Mouse (Mus musculus) lung, adult 2 months (tissue): ENCODE results near the gene Col8a2. TPM values are rescaled to one million over a fixed set of nuclear protein-coding genes. Genes with fewer than 3 reads are reported as not detected.

Experiments
- DNase-seq: peaks from one replicate; pipeline ENCODE4 v3.0.0; 2022
- H3K4me1 ChIP-seq: fragments of 200-500 bp; 2 replicates; pipeline ENCODE4 v1.6.1; 2011; ENCODE audit warnings: low read length; ENCODE audit not compliant: control insufficient read depth, insufficient read depth
- H3K4me3 ChIP-seq: fragments of 200-500 bp; replicated peaks from 2 replicates; pipeline ENCODE3; 2011; ENCODE audit warnings: low read depth, mild to moderate bottlenecking, control low read depth, low read length; ENCODE audit errors: extremely low read depth
- CTCF ChIP-seq: fragments of 200-500 bp; IDR thresholded peaks from 2 replicates; pipeline ENCODE4 v1.5.1; 2011; ENCODE audit warnings: mild to moderate bottlenecking, low read length, control low read depth; ENCODE audit not compliant: insufficient read depth
- POLR2A ChIP-seq: fragments of 200-500 bp; IDR thresholded peaks from 2 replicates; pipeline ENCODE4 v1.6.1; 2011; ENCODE audit warnings: low read depth, mild to moderate bottlenecking, control low read depth, low read length, borderline replicate concordance; ENCODE audit errors: extremely low read depth
- WGBS: fragments of 180-500 bp; shearing (Covaris S2); methylation state at CpG from one replicate; pipeline ENCODE4 v1.1.7; 2018; 5-methylcytosine and 5-hydroxymethylcytosine counted together
- polyA plus RNA-seq: library from polyadenylated mRNA; depleted of rRNA; stranded (reverse); fragments of >200 nt; gene quantifications from 2 replicates; pipeline ENCODE4 v1.2.3, GENCODE M21; 2012

Gene Col8a2
- polyA plus RNA-seq, 1 experiment: 4.4 TPM

DNA sequence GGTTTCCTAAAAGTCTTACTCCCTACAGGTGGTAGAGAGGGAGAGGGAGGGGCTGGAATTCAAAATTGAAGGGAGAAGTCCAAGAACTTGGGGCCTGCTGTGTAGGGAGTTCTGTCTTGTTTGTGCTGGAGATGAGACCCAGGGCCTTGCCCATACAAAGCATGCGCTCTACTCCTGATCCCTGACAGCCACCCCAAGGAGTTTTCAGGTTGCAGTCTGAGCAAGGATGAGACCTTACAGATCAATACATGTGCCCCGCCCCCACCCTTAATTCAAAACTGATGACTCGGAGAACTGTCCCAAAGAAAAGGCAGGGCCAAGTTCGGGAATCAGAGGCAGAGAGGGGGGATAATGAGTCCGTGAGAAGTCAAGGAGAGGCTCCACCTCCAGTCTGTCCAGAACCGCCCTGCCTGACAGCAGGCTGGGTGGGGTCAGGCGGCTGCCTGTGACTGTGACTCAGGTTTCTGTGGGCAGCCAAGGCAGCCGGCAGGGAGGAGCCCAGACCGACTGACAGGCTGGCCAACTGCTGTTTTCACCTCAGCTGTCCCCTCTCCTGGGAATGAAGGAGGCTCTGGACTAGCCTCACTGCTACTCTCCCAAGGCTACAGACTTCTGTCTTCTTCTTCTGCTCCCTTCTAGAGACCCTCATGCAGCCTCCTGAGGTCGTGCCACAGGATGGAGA lies 25.9 kb upstream of the Col8a2 start:
- Histone ChIP-seq H3K4me3 (no peak overlapping the region), H3K4me1 (peaks cover 30% of the 10 kb centered on the region)
- TF ChIP-seq CTCF (no peak), POLR2A (peak; percentile 66; the same call in 1 of the 2 replicates)
- WGBS: 3% methylated on average over 10 of the region's 10 CpGs
- peak; percentile 77 for DNase-seq

DNA sequence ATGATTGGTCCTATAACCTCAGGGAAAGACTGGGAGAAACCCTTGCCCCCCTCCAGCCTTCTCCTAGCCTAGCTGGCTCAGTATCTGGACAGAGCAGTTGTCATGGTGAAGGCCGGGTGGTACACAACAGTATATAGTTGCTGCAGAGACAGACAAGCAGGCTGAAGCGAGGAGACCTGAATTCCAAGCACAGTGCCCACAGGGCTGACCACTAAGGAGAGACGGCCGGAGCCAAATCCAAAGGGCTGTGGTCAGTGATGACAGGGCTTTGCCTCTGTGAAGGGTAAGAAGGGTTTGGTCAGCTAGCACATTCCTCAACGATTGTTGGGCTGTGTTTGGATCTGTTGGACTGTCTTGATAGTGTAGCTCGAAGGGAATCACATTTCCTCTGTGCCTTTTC lies 25.3 kb upstream of the Col8a2 start:
- H3K4me1 ChIP-seq: peaks cover 30% of the 10 kb centered on the region
- no peak overlapping the region for H3K4me3 ChIP-seq
- no peak for DNase-seq
- TF ChIP-seq POLR2A: 0 out of 2 replicates have a peak, but pooled peaks have one; percentile 15
- no peak for TF ChIP-seq CTCF
- 43% methylated on average over 6 of the region's 6 CpGs for WGBS

DNA sequence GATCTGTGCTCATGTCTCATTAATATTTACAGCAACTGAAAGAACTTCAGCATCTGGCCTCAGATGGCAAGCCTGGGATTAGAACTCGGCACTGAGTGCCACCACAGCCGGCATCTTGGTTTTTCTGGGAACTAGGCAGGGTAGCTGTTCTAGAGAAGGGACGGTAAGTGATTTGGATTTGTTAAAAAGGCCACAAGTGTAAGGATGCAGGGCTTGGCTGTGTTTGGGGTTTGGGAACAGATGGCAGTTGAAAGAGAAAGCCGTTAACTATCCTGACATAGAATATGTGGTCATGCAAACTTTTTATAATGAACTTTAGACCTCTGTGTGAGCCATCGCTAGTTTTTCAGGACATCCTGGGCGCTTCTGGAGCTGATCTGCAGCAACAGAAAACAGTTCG lies 24.9 kb upstream of the Col8a2 start:
- Histone ChIP-seq H3K4me3 (no peak overlapping the region), H3K4me1 (peaks cover 30% of the 10 kb centered on the region)
- DNase-seq: no peak
- TF ChIP-seq POLR2A (no peak), CTCF (no peak)
- WGBS: 32% methylated on average over 7 of the region's 7 CpGs

DNA sequence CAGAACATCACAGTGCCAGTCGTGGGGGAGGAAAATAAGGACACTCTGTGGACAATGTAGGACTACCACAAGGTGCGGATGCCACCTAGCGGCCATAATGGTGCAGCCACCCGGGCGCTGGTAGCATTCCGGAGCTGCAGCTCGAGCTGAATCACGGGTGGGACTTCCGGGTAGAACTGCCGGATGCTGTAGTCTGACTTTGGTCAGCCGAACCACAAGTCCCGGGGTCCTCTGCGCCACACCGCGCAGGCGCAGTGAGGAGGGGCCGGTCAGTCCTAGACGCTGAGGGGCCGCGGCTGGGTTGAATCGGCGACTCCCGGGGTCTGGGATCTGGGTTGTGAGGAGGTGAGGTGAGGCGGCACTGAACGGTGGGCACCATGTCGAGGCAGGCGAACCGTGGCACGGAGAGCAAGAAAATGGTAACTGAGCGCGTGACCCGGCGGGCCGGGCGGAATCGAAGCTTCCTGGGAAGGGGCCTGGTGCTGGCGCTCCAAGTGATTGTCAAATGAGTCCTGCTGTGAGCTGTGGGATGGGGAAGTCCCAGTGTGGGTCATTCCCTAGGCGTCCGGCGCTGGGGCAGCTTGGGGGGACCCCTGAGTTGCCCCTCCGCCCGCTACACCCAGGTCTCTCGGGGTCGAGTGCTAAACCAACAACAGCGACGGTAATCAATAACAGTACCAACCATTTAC lies 24.3 kb upstream of the Col8a2 start, which contains the start of gene Trappc3:
Gene Trappc3 (plus strand): TSS at position 207 of the 689 bp plus-strand sequence.
- TF ChIP-seq CTCF (peak; percentile 86), POLR2A (peak; percentile 60; the same call in 1 of the 2 replicates)
- peak; percentile 99 for DNase-seq
- Histone ChIP-seq H3K4me1 (peaks cover 27% of the 10 kb centered on the region), H3K4me3 (peak within 1 kb of the TSS; percentile 98)
- under 1% methylated on average over 46 of the region's 46 CpGs for WGBS

DNA sequence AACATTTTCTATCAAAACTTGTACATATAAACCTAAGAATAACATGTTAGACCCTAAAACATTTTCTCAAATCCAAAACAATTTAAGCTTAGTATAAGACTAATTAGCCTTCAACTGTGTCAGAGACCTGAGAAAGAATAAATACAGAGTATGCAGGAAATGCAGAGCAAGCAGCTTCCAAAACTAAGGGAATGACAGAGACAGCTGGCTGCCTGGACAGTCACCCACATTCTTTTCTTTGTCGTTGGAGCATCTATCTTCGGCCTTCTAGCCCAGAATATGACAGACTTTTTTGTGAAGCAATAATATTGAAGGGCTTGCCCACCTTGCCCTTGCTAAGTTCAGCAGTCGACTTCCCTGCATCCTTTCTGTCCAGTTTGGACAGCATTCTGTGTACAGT lies 17.3 kb upstream of the Col8a2 start:
- Histone ChIP-seq H3K4me3 (no peak overlapping the region), H3K4me1 (no peaks in the 10 kb centered on the region)
- TF ChIP-seq POLR2A: no peak
- no peak for TF ChIP-seq CTCF
- DNase-seq: no peak
- WGBS: 71% methylated on average over 3 of the region's 3 CpGs

DNA sequence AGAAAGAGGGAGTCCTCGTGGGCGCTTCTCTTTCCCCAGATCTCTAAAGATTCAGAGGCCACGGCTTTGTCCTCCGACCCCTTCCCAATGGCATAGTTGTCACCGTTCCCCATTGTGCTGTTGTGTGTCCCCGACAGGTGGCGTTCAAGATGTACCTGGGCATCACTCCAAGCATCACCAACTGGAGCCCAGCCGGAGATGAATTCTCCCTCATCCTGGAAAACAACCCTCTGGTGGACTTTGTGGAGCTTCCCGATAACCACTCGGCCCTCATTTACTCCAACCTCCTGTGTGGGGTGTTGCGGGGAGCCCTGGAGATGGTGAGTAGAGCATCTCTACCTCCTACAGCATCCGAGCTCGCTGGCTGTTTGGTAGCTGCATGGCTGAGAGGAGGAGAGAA lies 12.8 kb upstream of the Col8a2 start:
- WGBS: 87% methylated on average over 13 of the region's 13 CpGs
- no peaks in the 10 kb centered on the region for H3K4me1 ChIP-seq
- H3K4me3 ChIP-seq: no peak overlapping the region
- no peak for TF ChIP-seq POLR2A
- DNase-seq: no peak

DNA sequence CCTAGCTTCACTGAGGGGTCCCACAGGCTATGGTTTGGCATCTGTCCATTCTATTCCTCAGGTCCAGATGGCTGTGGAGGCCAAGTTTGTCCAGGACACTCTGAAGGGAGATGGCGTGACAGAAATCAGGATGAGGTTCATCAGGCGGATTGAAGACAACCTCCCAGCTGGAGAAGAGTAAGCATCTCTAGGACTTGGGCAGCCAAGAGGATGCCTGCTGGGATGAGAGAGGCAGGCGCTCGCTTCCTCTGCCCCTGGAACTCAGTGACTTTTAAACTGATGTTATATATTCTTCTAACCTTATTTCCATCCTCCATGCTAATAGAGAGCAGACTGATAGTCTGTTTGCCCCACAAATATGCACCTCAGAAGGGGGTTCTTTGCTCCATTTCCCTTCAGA lies 11.5 kb upstream of the Col8a2 start:
- DNase-seq: no peak
- whole genome bisulfite sequencing: 92% methylated on average over 4 of the region's 4 CpGs
- no peaks in the 10 kb centered on the region for H3K4me1 ChIP-seq
- H3K4me3 ChIP-seq: no peak overlapping the region
- TF ChIP-seq POLR2A (no peak), CTCF (no peak)

DNA sequence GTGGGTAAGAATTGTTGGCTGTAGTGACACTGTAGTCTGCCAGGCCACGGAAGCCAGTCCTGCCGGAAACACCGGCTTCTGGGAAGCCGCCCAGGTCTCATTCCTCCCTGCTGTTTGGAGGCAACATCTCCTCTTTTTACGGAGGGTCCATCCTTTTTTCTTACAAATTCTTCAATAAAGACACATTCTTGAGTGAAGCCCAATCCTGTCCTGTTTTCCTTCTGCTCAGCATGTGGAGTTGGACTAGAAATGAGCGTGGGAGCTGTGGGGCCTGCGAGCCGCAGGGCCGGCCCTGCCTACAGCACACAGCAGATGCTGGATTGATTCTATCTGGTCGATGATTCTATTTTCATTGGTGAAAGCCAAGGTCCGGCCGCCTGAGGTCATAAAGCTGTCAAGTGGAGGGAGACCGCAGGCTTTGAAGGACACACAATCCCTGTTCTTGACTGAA lies 10.9 kb upstream of the Col8a2 start:
- no peak for DNase-seq

DNA sequence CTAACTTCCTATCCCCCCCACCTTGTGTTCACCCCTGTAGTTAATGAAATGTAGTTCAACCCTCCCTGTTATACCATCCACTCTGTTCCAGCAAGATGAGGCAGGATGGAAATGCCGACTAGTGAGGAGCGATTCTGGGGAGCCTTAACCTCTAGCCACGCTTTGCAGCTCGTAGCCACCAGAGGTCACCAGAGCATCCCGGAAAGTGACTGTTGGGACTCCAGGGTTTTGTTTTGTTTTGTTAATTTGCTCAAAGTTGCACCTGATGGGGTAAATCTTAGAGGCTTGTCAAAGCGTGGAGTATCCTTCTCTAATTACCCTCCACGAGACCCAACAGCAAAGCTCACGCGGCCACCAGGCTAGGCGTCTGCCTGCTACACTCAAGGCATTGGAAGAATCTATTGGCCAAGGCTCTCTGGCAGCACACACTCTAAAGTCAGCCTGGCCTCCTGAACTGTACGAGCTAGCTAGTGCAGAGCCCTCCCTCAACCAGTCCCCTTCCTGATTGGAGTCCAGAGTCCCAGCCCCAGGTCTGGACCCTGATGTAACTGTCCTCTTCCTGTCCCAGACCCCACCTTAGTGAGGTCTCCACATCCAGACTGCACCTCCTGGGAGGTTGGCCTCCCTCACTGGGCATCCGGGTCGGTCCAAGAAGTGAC lies 8.6 kb upstream of the Col8a2 start:
- Histone ChIP-seq H3K4me1 (no peaks in the 10 kb centered on the region), H3K4me3 (no peak overlapping the region)
- peak; percentile 48 for DNase-seq
- TF ChIP-seq POLR2A (no peak), CTCF (peak; percentile 90)
- WGBS: 12% methylated on average over 13 of the region's 13 CpGs

More for the DNA sequence above, 10.9 kb upstream of the Col8a2 start:
- no peaks in the 10 kb centered on the region for H3K4me1 ChIP-seq
- TF ChIP-seq POLR2A (no peak), CTCF (no peak)
- 77% methylated on average over 13 of the region's 13 CpGs for WGBS
- H3K4me3 ChIP-seq: no peak overlapping the region
